Mouse (Mus musculus): ENCODE measurements around the gene Eps8l3.

Gene Eps8l3

GRCm38 (mm10) chr3:107877005-107877404 lies at the start of gene Eps8l3:
Gene Eps8l3, plus strand, starts transcription at chr3:107877229.
- DNase-seq (ENCODE audit: low spot score in 2 of 2), result no peak

GRCm38 (mm10) chr3:107827873-107828405 lies 49.1 kb upstream of the Eps8l3 start:
- DNase-seq (ENCODE audit: low spot score in 2 of 2), result no peak

- DNase-seq (ENCODE audit: low spot score in 2 of 2), result no peak
Observed at GRCm38 (mm10) chr3:107828518-107828917, 48.5 kb upstream of the Eps8l3 start.

- DNase-seq (ENCODE audit: low spot score in 2 of 2), result no peak
Observed at GRCm38 (mm10) chr3:107828997-107829396, 48.0 kb upstream of the Eps8l3 start.

GRCm38 (mm10) chr3:107829625-107830024 lies 47.4 kb upstream of the Eps8l3 start:
- DNase-seq (ENCODE audit: low spot score in 2 of 2), result no peak

- DNase-seq (ENCODE audit: low spot score in 2 of 2), result no peak
Observed at GRCm38 (mm10) chr3:107831875-107832554, 45.0 kb upstream of the Eps8l3 start.

- no peak for DNase-seq (ENCODE audit: low spot score in 2 of 2)
Observed at GRCm38 (mm10) chr3:107832645-107833044, 44.4 kb upstream of the Eps8l3 start.

GRCm38 (mm10) chr3:107833370-107833769 lies 43.7 kb upstream of the Eps8l3 start:
- no peak for DNase-seq (ENCODE audit: low spot score in 2 of 2)

- no peak for DNase-seq (ENCODE audit: low spot score in 2 of 2)
Observed at GRCm38 (mm10) chr3:107833872-107834341, 43.1 kb upstream of the Eps8l3 start.

- DNase-seq (ENCODE audit: low spot score in 2 of 2), result no peak
Observed at GRCm38 (mm10) chr3:107835301-107835700, 41.7 kb upstream of the Eps8l3 start.

GRCm38 (mm10) chr3:107839855-107840254 lies 37.2 kb upstream of the Eps8l3 start:
- DNase-seq (ENCODE audit: low spot score in 2 of 2), result no peak

GRCm38 (mm10) chr3:107840855-107841254 lies 36.2 kb upstream of the Eps8l3 start:
- no peak for DNase-seq (ENCODE audit: low spot score in 2 of 2)

- DNase-seq (ENCODE audit: low spot score in 2 of 2), result no peak
Observed at GRCm38 (mm10) chr3:107841370-107841769, 35.7 kb upstream of the Eps8l3 start.

GRCm38 (mm10) chr3:107843406-107843805 lies 33.6 kb upstream of the Eps8l3 start:
- no peak for DNase-seq (ENCODE audit: low spot score in 2 of 2)

GRCm38 (mm10) chr3:107844001-107844400 lies 33.0 kb upstream of the Eps8l3 start:
- DNase-seq (ENCODE audit: low spot score in 2 of 2), result no peak

- no peak for DNase-seq (ENCODE audit: low spot score in 2 of 2)
Observed at GRCm38 (mm10) chr3:107844499-107844898, 32.5 kb upstream of the Eps8l3 start.

GRCm38 (mm10) chr3:107846175-107846574 lies 30.9 kb upstream of the Eps8l3 start:
- DNase-seq (ENCODE audit: low spot score in 2 of 2), result no peak

- no peak for DNase-seq (ENCODE audit: low spot score in 2 of 2)
Observed at GRCm38 (mm10) chr3:107846835-107847234, 30.2 kb upstream of the Eps8l3 start.

GRCm38 (mm10) chr3:107848126-107848525 lies 28.9 kb upstream of the Eps8l3 start:
- DNase-seq (ENCODE audit: low spot score in 2 of 2), result no peak

GRCm38 (mm10) chr3:107849000-107849692 lies 27.9 kb upstream of the Eps8l3 start:
- DNase-seq (ENCODE audit: low spot score in 2 of 2), result no peak

- DNase-seq (ENCODE audit: low spot score in 2 of 2), result no peak
Observed at GRCm38 (mm10) chr3:107849693-107850031, 27.4 kb upstream of the Eps8l3 start.

- no peak for DNase-seq (ENCODE audit: low spot score in 2 of 2)
Observed at GRCm38 (mm10) chr3:107850418-107851031, 26.5 kb upstream of the Eps8l3 start.

- DNase-seq (ENCODE audit: low spot score in 2 of 2), result no peak
Observed at GRCm38 (mm10) chr3:107852786-107853185, 24.2 kb upstream of the Eps8l3 start.
